Mouse (Mus musculus): ENCODE measurements around the gene Ribc1. TPM values are rescaled to one million over a fixed set of nuclear protein-coding genes. Genes with fewer than 3 reads are reported as not detected.

Ribc1 gene
- polyA plus RNA-seq, 1 experiment from 2014 or later, result 3.1 TPM

GRCm38 (mm10) chrX:152001737-152002710 lies 14.1 kb downstream of the Ribc1 start, which contains the start of gene Hsd17b10:
Gene Hsd17b10 (plus strand): TSS chrX:152001845.
- Histone ChIP-seq H3K27ac (peak within 1 kb of the TSS; percentile 60; the same call in 1 of the 2 replicates), H3K9ac (peak within 1 kb of the TSS; percentile 54), H3K4me3 (peak within 1 kb of the TSS; percentile 41), H3K27me3 (peaks cover 82% of the 10 kb centered on the region), H3K9me3 (replicated peaks) (no peaks in the 10 kb centered on the region), H3K4me2 (replicated peaks) (peak within 1 kb of the TSS; percentile 61), H3K36me3 (0 out of 2 replicates have a peak, but pooled peaks cover 10% of the 10 kb centered on the region), H3K4me1 (no peaks in the 10 kb centered on the region)
- peak; percentile 96 for ATAC-seq (ENCODE audit: low FRiP score)
- 22% methylated on average over 38 of the region's 41 CpGs for WGBS

- peak; percentile 6; the same call in 1 of the 2 replicates for ATAC-seq (ENCODE audit: low FRiP score)
- Histone ChIP-seq H3K4me3 (peak overlapping the region; percentile 41), H3K4me2 (replicated peaks) (peak overlapping the region; percentile 61), H3K36me3 (0 out of 2 replicates have a peak, but pooled peaks cover 9% of the 10 kb centered on the region), H3K4me1 (no peaks in the 10 kb centered on the region), H3K27ac (no peak overlapping the region), H3K9ac (no peak overlapping the region), H3K9me3 (replicated peaks) (no peaks in the 10 kb centered on the region), H3K27me3 (peaks cover 81% of the 10 kb centered on the region)
- 41% methylated on average over 9 of the region's 9 CpGs for WGBS
Measured at GRCm38 (mm10) chrX:152001182-152001684, 14.9 kb downstream of the Ribc1 start.

- no peak for ATAC-seq (ENCODE audit: low FRiP score)
- Histone ChIP-seq H3K4me2 (replicated peaks) (no peak overlapping the region), H3K27ac (no peak overlapping the region), H3K9ac (no peak overlapping the region), H3K36me3 (0 out of 2 replicates have a peak, but pooled peaks cover 4% of the 10 kb centered on the region), H3K27me3 (peaks cover 73% of the 10 kb centered on the region), H3K4me1 (no peaks in the 10 kb centered on the region), H3K9me3 (replicated peaks) (no peaks in the 10 kb centered on the region), H3K4me3 (no peak overlapping the region)
- 70% methylated on average over 4 of the region's 4 CpGs for WGBS
Measured at GRCm38 (mm10) chrX:151999006-151999710, 16.9 kb downstream of the Ribc1 start.

Other genes starting within 250 kb of the Ribc1 start
- gene Huwe1, start 215.5 kb downstream of the Ribc1 start, polyA plus RNA-seq (2016; fragmentation: Nextera tagmentation; extraction: Ambion mirVana), result 72.1 and 73.0 TPM in 2 replicates
- gene Hsd17b10, start 14.4 kb downstream of the Ribc1 start, polyA plus RNA-seq (2016; fragmentation: Nextera tagmentation; extraction: Ambion mirVana), result 143 and 151 TPM in 2 replicates
- gene Smc1a, start 133 bp upstream of the Ribc1 start, polyA plus RNA-seq (2016; fragmentation: Nextera tagmentation; extraction: Ambion mirVana), result 105 and 112 TPM in 2 replicates
- gene Iqsec2, start 128.0 kb upstream of the Ribc1 start, polyA plus RNA-seq (2016; fragmentation: Nextera tagmentation; extraction: Ambion mirVana), result 2.4 and 3.1 TPM in 2 replicates
- gene Kdm5c, start 216.7 kb upstream of the Ribc1 start, polyA plus RNA-seq (2016; fragmentation: Nextera tagmentation; extraction: Ambion mirVana), result 58.3 and 62.0 TPM in 2 replicates